Mouse (Mus musculus): ENCODE measurements around the gene Ldha. TPM values are rescaled to one million over a fixed set of nuclear protein-coding genes. Genes with fewer than 3 reads are reported as not detected.

The Ldha gene
- polyA plus RNA-seq, 1 experiment from 2014 or later: 1,338 TPM

- ATAC-seq: peak; percentile 62
- under 1% methylated on average over 28 of the region's 28 CpGs for WGBS
- Histone ChIP-seq H3K27ac (ENCODE audit: low read depth, low read length) (peak overlapping the region; percentile 88), H3K4me3 (ENCODE audit: low read depth, low read length) (peak overlapping the region; percentile 69), H3K9ac (ENCODE audit: low read depth, low read length) (peak overlapping the region; percentile 75), H3K9me3 (ENCODE audit: control insufficient read depth) (no peaks in the 10 kb centered on the region), H3K36me3 (ENCODE audit: control insufficient read depth, insufficient read depth) (peaks cover 35% of the 10 kb centered on the region), H3K4me2 (replicated peaks; ENCODE audit: low read depth) (peak overlapping the region; percentile 88), H3K4me1 (replicated peaks; ENCODE audit: control insufficient read depth, insufficient read depth, low read length) (peaks cover 13% of the 10 kb centered on the region), H3K27me3 (replicated peaks; ENCODE audit: control insufficient read depth, insufficient read depth, low read length) (no peaks in the 10 kb centered on the region)
- TF ChIP-seq CTCF (IDR thresholded peaks at IDR 0.05; ENCODE audit: low read depth): peak; percentile 67
Observed at GRCm38 (mm10) chr7:46846486-46847244, 5.4 kb downstream of the Ldha start.

- peaks cover 9% of the 10 kb centered on the region for H3K4me1 ChIP-seq (replicated peaks; ENCODE audit: control insufficient read depth, insufficient read depth, low read length)
- TF ChIP-seq CTCF (IDR thresholded peaks at IDR 0.05; ENCODE audit: low read depth): no peak
- peaks cover 61% of the 10 kb centered on the region for H3K36me3 ChIP-seq (ENCODE audit: control insufficient read depth, insufficient read depth)
- peak overlapping the region; percentile 62 for H3K27ac ChIP-seq (ENCODE audit: low read depth, low read length)
- ATAC-seq: no peak
- no peaks in the 10 kb centered on the region for H3K27me3 ChIP-seq (replicated peaks; ENCODE audit: control insufficient read depth, insufficient read depth, low read length)
- H3K4me2 ChIP-seq (replicated peaks; ENCODE audit: low read depth): no peak overlapping the region
- WGBS: 71% methylated on average over 5 of the region's 5 CpGs
- no peaks in the 10 kb centered on the region for H3K9me3 ChIP-seq (ENCODE audit: control insufficient read depth)
- H3K4me3 ChIP-seq (ENCODE audit: low read depth, low read length): no peak overlapping the region
- H3K9ac ChIP-seq (ENCODE audit: low read depth, low read length): no peak overlapping the region
Observed at GRCm38 (mm10) chr7:46849287-46849686, 8.0 kb downstream of the Ldha start.

- Histone ChIP-seq H3K36me3 (ENCODE audit: control insufficient read depth, insufficient read depth) (peaks cover 78% of the 10 kb centered on the region), H3K4me3 (ENCODE audit: low read depth, low read length) (no peak overlapping the region), H3K9me3 (ENCODE audit: control insufficient read depth) (no peaks in the 10 kb centered on the region), H3K27ac (ENCODE audit: low read depth, low read length) (no peak overlapping the region), H3K9ac (ENCODE audit: low read depth, low read length) (no peak overlapping the region), H3K27me3 (replicated peaks; ENCODE audit: control insufficient read depth, insufficient read depth, low read length) (no peaks in the 10 kb centered on the region), H3K4me1 (replicated peaks; ENCODE audit: control insufficient read depth, insufficient read depth, low read length) (0 out of 2 replicates have a peak, but pooled peaks cover 4% of the 10 kb centered on the region), H3K4me2 (replicated peaks; ENCODE audit: low read depth) (no peak overlapping the region)
- TF ChIP-seq CTCF (IDR thresholded peaks at IDR 0.05; ENCODE audit: low read depth): peak; percentile 40
- WGBS: 81% methylated on average over 7 of the region's 7 CpGs
- no peak for ATAC-seq
Observed at GRCm38 (mm10) chr7:46851026-46851425, 9.8 kb downstream of the Ldha start.

GRCm38 (mm10) chr7:46852666-46853065, 11.4 kb downstream of the Ldha start:
- no peaks in the 10 kb centered on the region for H3K9me3 ChIP-seq (ENCODE audit: control insufficient read depth)
- no peak overlapping the region for H3K9ac ChIP-seq (ENCODE audit: low read depth, low read length)
- no peak overlapping the region for H3K27ac ChIP-seq (ENCODE audit: low read depth, low read length)
- H3K27me3 ChIP-seq (replicated peaks; ENCODE audit: control insufficient read depth, insufficient read depth, low read length): no peaks in the 10 kb centered on the region
- no peak overlapping the region for H3K4me3 ChIP-seq (ENCODE audit: low read depth, low read length)
- ATAC-seq: no peak
- H3K36me3 ChIP-seq (ENCODE audit: control insufficient read depth, insufficient read depth): peaks cover 81% of the 10 kb centered on the region
- WGBS: 89% methylated on average over 1 of the region's 1 CpGs
- H3K4me1 ChIP-seq (replicated peaks; ENCODE audit: control insufficient read depth, insufficient read depth, low read length): no peaks in the 10 kb centered on the region
- H3K4me2 ChIP-seq (replicated peaks; ENCODE audit: low read depth): no peak overlapping the region
- no peak for TF ChIP-seq CTCF (IDR thresholded peaks at IDR 0.05; ENCODE audit: low read depth)

GRCm38 (mm10) chr7:46853365-46853764, 12.1 kb downstream of the Ldha start:
- WGBS: 92% methylated on average over 9 of the region's 9 CpGs
- Histone ChIP-seq H3K4me1 (replicated peaks; ENCODE audit: control insufficient read depth, insufficient read depth, low read length) (no peaks in the 10 kb centered on the region), H3K9ac (ENCODE audit: low read depth, low read length) (no peak overlapping the region), H3K4me2 (replicated peaks; ENCODE audit: low read depth) (no peak overlapping the region), H3K27ac (ENCODE audit: low read depth, low read length) (no peak overlapping the region), H3K27me3 (replicated peaks; ENCODE audit: control insufficient read depth, insufficient read depth, low read length) (no peaks in the 10 kb centered on the region), H3K36me3 (ENCODE audit: control insufficient read depth, insufficient read depth) (peaks cover 78% of the 10 kb centered on the region), H3K9me3 (ENCODE audit: control insufficient read depth) (no peaks in the 10 kb centered on the region), H3K4me3 (ENCODE audit: low read depth, low read length) (no peak overlapping the region)
- TF ChIP-seq CTCF (IDR thresholded peaks at IDR 0.05; ENCODE audit: low read depth): no peak
- ATAC-seq: no peak

- TF ChIP-seq CTCF (IDR thresholded peaks at IDR 0.05; ENCODE audit: low read depth): no peak
- Histone ChIP-seq H3K27ac (ENCODE audit: low read depth, low read length) (no peak overlapping the region), H3K9me3 (ENCODE audit: control insufficient read depth) (no peaks in the 10 kb centered on the region), H3K4me3 (ENCODE audit: low read depth, low read length) (no peak overlapping the region), H3K4me2 (replicated peaks; ENCODE audit: low read depth) (no peak overlapping the region), H3K27me3 (replicated peaks; ENCODE audit: control insufficient read depth, insufficient read depth, low read length) (no peaks in the 10 kb centered on the region), H3K4me1 (replicated peaks; ENCODE audit: control insufficient read depth, insufficient read depth, low read length) (no peaks in the 10 kb centered on the region), H3K9ac (ENCODE audit: low read depth, low read length) (no peak overlapping the region), H3K36me3 (ENCODE audit: control insufficient read depth, insufficient read depth) (peaks cover 53% of the 10 kb centered on the region)
- 68% methylated on average over 7 of the region's 7 CpGs for WGBS
- no peak for ATAC-seq
Observed at GRCm38 (mm10) chr7:46855866-46856560, 14.7 kb downstream of the Ldha start.
